Mouse (Mus musculus): Measurements from ENCODE around the gene Tanc2.
A peak's percentile ranks its signal among the peaks of the same experiment; 100 is the strongest.

The Tanc2 gene

GRCm38 (mm10) chr11:105835209-105835608 lies 245.4 kb downstream of the Tanc2 start:
- no peak for DNase-seq (ENCODE audit: low spot score)

GRCm38 (mm10) chr11:105836344-105836891 lies 246.6 kb downstream of the Tanc2 start:
- no peak for DNase-seq (ENCODE audit: low spot score)

DNA sequence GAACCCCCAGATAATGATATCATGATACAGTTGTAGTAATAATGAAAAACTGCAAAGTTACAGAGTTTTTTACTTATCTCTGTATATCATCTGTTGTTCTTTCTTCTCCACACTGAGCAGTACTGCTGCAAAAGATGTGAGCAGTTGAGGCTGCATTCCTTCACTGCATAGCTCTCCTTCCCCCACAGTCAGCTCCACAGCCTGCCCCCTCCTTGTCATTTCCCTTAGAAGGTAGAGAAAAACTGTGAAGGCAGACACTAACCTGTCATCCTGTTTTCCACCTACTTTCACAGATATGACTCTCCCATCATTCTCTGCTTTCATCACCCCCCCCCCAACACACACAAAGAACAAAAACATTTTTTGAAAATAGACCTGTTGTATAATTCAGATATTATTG lies 248.2 kb downstream of the Tanc2 start:
- DNase-seq (ENCODE audit: low spot score) = no peak

GRCm38 (mm10) chr11:105845901-105846300 lies 256.1 kb downstream of the Tanc2 start:
- no peak for DNase-seq (ENCODE audit: low spot score)

- no peak for DNase-seq (ENCODE audit: low spot score)
These were observed 265.7 kb downstream of the Tanc2 start for GRCm38 (mm10) chr11:105855504-105855903.

DNA sequence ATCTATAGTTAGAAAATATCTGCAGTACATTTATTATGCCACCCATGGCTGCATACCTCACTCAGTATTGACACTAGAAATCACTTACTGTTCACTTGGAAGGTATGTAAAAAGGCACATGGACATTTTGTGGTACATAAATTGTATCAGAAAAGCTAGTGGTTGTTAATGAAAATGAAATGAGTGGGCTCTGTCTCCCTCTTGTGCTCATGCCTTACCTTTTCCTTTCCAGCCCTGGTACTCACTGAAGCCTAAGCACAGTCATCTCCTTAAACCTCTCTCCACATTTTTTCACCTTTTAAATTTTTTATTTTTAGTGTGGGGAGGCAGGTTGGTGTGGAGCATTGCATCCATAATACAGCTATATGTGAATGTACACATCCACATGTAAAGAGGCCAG lies 268.3 kb downstream of the Tanc2 start:
- peak; percentile 11 for DNase-seq (ENCODE audit: low spot score)

DNA sequence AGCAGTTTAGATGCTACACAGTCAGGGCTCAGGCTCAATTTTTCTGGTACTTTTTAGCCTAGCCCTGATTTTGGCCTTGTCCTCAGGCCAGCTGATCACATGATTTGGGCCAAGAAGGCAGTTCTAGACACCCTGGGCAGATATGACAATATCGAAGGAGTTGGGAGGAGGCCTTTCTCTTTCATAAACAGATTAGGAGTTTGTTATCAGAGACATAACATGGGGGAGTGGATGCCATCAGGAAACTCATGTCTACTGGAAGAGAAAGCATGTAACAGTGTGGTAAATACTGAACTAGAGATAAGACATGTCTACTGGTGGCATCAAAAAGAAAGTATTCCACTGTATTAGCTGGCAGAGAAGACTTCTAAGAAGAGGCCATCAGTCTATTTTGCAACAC lies 295.8 kb downstream of the Tanc2 start:
- no peak for DNase-seq (ENCODE audit: low spot score)

DNA sequence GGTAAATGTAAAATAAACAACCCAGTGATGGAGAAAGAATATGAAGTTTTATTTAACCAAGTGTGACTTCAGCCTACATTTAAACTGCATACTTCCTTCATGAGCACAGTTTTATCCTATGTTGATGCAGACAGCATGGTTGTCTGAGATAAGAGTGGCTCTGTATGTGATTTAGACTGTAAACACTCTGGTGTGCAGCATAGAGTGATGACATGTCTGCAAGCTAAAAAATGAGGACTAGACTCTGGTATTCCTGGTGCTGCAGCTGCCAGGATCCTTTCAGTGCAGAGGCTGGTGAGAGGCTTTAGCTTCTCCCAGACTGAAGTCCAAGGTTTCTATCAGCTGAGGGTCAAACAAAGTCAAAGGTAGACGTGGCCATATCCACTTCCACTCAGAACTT lies 297.5 kb downstream of the Tanc2 start:
- DNase-seq (ENCODE audit: low spot score) = no peak

DNA sequence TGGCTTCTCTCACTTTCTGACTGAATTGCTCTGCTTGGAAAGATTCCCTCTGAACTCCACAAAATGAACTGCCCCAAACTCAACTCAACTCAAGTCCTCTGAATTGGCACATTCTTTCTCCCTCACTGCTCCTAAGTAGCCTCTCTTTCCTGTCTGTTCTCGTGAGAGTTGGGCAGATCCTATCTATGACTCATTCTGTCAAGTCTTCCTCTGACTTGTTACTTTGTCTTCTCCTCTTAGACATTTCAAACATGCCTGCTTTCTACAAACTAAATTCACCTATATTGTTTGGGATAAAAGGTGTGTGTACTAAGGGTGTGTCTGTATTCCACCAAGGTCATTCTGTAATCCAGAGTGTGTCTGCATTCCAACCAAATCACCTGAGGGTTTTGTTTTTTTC lies 309.4 kb downstream of the Tanc2 start:
- no peak for DNase-seq (ENCODE audit: low spot score)

DNA sequence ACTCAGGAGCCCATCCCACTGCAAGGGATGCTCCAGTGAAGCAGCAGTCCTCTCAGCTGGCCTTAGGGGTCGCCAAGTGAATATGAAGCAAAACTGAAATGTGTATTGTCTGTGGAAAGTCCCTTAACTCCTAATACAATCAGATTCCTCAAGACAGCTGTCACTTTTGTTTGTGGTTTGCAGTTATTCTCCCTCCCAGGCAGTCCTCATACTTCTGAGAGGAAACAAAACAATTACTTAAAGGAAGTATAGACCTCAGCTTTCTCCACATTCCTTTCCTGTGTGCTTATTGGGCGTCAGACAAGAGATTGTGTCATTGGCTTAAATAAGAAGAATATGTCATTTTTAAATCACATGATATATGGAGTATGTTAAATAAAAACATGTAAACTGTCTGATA lies 311.7 kb downstream of the Tanc2 start:
- DNase-seq (ENCODE audit: low spot score) = no peak

DNA sequence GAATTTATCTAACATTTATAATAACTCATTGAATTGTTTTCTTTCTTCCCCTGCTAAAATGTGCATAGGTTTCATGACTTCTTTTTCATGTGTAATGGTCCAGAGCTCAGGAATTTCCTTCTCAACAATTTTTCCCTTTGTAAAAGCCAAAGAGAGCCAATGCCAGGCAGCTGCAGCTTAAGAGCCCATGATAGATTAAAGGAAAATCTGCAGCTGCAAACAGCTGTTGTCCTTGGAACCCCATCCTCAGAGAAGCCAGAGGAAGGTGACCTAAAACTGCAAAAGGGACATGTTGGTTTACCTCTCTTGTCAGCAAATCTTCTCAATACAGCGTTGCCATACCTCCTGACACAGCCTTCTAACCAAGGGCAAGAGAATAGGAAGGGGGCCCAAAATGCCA lies 313.2 kb downstream of the Tanc2 start:
- no peak for DNase-seq (ENCODE audit: low spot score)

DNA sequence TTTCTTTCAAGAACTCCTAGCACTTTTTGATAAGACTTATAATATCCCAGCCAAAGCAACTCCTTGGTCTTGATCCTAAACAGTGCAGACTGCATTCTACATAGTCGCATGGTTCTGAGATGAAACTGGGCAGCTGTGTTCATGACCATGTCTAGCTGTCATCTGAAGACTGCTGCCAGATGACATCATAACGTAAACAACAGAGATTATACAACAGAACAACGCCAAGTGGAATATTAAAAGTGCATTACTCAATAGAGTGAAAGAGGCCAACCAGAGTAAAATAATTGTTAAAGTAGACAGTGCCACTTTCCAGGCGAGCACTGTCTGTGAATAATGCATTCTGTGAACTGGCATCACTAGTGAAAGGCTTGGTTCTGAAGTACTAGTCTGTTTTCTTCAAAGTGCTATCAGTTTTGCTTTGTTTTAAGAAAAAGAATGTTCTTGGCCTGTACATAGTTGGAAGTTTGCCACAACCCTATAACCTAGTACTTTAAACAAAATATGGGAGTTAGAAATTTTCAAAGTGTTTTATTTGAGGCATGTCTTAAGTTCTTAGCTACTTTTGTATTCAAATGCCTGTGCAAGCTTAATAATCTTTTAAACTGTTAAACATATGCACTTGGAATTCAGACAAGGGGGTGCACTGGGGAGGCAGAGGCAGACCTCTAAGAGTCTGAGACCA lies 315.9 kb downstream of the Tanc2 start:
- DNase-seq (ENCODE audit: low spot score) = no peak

DNA sequence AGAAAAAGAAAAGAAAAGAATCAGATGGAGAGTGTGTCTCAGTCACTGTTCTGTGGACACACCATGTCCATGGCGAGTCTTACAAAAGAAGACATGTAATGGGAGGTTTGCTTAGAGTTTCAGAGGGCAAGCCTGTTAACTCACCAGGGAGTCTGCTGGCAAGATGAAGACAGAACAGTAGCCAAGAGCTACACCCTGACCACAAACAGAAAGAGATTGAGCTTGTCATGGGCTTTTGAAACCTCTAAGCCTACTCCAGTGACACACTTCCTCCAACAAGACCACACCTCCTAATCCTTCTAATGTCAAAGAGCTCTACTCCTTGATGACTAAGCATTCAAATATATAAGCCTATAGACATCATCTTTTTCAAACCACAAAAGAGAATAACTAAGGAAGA lies 317.6 kb downstream of the Tanc2 start:
- no peak for DNase-seq (ENCODE audit: low spot score)

DNA sequence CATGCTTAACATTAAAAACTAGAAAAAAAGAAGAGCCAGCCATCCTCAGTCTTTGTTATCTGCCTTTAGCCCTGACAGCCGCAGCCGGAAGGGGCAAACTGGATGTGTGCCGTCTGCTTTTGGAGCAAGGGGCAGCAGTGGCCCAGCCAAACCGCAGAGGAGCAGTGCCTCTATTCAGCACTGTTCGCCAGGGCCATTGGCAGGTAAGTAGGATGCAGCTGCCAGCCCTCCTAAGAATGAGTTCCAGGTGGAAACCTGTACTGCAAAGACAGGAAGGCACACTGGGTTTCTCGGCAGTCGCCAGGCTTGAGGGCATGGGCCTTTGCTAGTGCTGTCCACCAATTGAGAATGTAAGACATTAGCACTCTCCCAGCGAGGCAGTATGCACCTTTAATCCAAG lies 319.1 kb downstream of the Tanc2 start:
- DNase-seq (ENCODE audit: low spot score) = no peak

DNA sequence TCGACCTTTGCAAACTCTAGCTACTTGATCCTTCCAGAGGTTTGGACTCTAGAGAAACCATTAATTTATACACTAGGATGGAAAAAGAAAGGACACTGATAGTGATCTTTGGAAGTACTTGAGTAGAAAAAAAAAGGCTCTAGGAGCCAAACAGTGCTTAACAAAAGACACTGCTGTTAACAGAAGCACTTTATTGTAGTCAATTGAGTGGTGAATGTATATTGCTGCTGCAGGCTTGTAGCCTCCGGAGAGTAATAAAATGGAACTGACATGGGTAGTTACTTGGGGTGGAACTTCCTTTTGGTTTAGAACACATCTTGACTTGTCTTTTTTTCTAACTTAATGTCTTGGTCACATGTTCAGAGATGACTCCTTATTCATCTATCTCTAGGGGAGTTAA lies 319.8 kb downstream of the Tanc2 start:
- DNase-seq (ENCODE audit: low spot score) = no peak

DNA sequence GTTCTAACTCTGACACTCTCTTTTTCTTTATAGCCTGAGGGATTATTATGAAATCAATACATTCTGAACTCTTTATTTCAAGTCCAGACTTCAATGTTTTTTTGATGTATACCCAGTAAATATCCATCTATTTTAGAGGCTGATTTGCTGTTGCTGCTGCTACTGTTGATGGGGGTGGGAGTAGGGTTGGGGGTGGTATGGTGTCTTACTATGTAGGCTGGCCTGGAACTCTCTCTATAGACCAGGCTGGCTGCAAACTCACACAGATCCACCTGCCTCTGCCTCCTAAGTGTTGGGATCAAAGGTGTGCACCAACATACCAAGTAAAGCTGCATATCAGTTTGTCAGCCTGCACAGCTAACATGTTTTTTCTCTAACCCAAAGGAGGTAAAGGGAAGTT lies 321.4 kb downstream of the Tanc2 start:
- DNase-seq (ENCODE audit: low spot score) = no peak

DNA sequence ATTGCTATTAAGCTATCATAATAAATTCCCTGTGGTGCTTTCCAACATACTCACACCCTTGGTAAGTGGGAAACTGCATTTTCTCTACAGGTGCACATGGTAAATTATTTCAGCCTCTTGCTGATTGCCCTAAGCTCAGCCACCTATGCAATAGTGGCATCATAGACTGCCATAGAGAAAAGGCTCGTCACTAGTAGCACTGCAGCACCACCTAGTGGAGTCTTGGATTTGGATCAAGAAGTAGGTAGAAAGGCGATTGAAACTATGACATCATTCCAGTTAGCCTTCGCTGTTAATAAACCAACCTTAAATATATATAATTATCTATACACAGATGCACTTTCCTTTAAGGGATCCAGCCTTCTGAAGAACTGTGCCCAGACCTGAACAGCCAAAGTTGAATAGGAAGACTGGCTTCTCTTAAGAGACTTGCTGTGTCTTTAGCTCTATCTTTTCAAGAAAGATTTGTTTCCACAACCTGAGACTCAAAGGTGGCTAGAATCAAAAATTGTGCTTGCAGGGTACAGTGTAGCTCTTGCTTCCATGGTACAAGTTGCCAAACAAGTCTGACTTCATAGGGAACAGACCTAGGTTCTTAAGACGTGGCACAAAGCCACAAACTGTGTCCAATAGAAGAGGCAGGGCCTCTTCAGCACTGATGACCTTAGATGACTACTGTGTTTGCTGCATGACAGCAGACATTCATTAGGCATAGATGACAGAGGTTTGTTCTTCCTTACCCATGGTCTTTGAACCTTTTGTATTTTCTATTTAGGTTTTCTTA lies 322.0 kb downstream of the Tanc2 start:
- peak; percentile 93 for DNase-seq (ENCODE audit: low spot score)

DNA sequence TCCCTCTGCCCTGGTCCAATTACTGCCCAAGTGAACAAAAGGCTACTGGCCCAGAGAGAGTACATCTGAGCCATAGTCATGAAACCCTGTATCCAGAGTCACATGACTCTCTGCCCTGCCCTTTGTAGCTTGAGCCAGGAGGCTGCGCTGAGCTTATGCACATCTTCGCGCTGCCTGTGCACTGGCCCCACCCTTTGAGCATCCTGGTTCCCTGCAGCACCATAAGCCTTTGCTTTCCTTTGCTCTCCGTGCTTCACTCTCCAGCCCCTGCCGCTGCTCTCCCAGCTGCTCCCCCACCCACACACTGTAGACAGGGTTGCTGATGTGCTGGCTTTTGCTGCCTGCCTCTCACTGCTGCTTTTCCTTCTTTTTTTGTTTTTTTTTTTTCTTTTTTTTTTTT lies 323.8 kb downstream of the Tanc2 start:
- DNase-seq (ENCODE audit: low spot score) = no peak

DNA sequence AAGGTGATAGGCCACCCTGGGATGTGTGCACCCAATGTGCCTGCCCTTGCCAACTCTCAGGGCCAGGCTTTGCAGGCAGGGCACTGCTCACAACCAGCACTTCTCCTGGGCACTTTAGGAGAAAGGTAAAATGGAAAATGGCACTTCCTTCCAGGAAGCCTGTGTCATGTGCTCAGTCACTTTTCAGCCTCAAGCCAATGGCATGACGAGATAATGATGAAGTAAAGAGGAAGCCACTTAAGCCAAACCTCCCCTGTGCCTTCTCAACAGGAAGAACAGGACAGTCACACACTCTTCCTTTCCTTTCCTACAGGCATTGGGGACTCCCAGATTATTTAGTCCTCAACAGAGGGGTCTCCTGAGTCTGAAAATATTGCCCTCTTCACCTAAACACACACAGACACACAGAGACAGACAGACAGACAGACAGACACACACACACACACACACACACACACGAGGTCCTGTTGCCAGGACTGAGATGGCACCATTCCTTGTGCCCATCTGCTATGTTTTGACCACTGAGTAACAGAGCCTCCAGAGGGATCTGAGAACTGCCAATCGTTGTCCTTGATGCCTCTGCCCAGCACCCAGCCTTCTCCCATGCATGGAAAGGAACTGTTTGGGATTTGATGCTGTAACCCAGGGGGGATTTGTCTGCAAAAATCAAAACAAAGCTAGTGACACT lies 330.5 kb downstream of the Tanc2 start:
- DNase-seq (ENCODE audit: low spot score) = no peak

DNA sequence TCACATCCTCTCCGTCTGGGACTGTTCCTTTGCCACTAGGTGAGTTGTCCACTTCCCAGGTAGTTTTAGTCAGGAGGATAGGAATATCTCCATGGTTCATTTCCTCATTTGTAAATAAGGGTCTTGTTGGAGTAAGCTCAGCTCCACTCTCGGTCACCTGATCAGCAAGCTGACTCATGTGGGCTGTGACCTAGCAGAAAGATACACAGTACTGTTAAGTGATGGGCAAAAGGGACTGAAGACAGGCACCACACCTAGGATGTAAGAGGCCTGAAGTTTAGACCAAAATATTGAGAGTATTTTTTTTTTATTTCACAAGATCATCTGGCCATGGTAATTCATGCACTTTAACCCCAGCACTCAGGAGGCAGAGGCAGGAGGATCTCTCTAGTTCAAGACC lies 331.1 kb downstream of the Tanc2 start:
- DNase-seq (ENCODE audit: low spot score) = no peak

DNA sequence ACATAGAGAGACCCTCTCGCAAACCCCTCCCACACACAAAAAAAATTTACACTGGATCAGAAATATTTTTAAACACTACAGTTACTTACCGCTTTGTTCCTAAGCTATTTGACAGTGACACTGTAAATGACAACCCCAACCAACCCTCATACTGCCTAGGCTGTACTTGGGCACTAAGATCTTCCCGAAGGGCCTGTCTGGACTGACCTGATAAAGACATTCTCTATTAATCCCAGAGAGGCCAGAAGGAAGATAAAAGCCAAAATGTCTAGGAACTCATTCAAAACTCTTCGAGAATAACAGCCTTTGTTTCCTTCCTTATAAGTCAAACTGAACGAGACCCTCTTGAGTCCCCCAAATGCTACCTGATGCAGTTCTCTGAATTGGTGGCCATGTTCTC lies 331.5 kb downstream of the Tanc2 start:
- DNase-seq (ENCODE audit: low spot score) = no peak

- no peak for DNase-seq (ENCODE audit: low spot score)
These were observed 333.2 kb downstream of the Tanc2 start for GRCm38 (mm10) chr11:105922769-105923663.

Measured in retina, embryonic 14.5 days (tissue).